Mouse (Mus musculus): ENCODE measurements around the gene Pld1. TPM values are rescaled to one million over a fixed set of nuclear protein-coding genes. Genes with fewer than 3 reads are reported as not detected.

The Pld1 gene
- total RNA-seq (2023) = 0.64 TPM

DNA sequence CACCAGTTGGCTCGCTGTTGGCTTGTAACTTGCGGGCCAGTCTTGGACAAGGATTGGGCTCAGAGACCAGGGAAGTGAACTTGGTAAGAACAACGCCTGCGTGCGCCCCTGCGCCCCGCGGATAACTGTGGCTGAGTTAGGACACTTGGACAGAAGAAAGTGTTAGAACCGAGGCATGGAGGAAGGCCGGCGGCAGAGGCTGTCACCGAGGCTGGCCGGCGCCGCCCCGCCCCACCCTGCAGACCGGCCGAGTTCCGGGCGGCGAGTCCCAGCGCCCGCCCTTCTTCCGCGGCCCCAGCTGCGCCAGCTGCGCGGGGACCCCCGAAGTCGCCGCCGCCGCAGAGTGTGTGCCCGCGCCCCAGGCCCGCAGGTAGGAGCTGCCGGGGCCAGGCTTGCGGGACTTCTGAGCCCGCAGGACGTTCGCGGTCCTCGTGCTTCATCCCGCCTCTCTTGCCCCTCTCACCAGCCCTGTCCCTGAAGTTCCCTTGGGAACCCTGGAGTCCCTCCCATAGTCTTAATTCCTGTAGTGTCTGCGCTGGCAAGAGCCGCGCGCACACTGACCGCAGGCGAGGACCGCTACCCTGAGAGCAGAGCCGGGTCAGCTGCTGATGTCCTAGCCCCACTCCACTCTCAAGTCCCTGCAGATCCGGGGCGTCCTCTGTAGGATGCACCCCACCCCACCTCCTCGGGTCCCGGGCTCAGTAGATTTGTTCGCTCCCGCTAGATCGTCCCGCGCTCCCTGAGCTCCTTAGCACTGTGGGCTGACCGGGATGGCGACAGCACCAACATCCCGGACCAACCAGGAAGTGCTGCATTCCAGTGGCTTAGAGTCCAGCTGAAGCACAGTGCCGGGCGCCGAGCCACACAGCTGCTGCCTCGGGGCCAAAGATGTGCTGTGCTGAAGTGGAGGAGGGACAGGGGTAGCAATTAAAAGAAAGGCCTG is at the start of gene Pld1:
Pld1 (plus strand) TSS at position 315 of the 943 bp plus-strand sequence.

GRCm38 (mm10) chr3:27896318-27896892 is 42.1 kb upstream of the Pld1 start, which contains the start of gene Tmem212:
Gene Tmem212, minus strand, starts transcription at chr3:27896368.

Other genes starting within 250 kb of the Pld1 start
- gene Fndc3b, start 227.4 kb upstream of the Pld1 start, total RNA-seq (2023) = 1.1 TPM
- not detected for gene Tmem212, start 42.3 kb upstream of the Pld1 start, total RNA-seq (2023)

Data from CD8-positive naive resting alpha-beta T cell, adult 57 days (primary cell).